Comparison of ENCODE assay signal across 26 mouse cellular contexts in genomic region chr17:48564931-48565330, GRCm38 (mm10).
DNase-seq lines count a peak whose midpoint lies in the region; ATAC-seq and TF ChIP-seq lines count a peak whose summit lies in the region.
"Had no signal": no experiment of that assay in that cellular context is flagged by ENCODE, and none has a peak within 500 bp of the region (broad histone marks: within the 10 kb centered on the region; RNA-seq: fewer than 3 reads in every experiment).

No protein-coding gene starts in this region.

- WGBS in kidney, embryonic 16.5 days: 85% methylated on average over 8 of the region's 8 CpGs

- 0 out of 2 replicates have a peak, but pooled peaks have one; percentile 42 for ATAC-seq in kidney, embryonic 16.5 days (ENCODE audit: low FRiP score, low TSS enrichment)
- ATAC-seq: inflammation-experienced regulatory T-cells, adult 6 months; midbrain, embryonic 16.5 days had no signal

- H3K9me3 ChIP-seq in kidney, embryonic 16.5 days (ENCODE audit: low read length): no peaks in the 10 kb centered on the region
- H3K9me3 ChIP-seq: heart, embryonic 13.5 days; hindbrain, embryonic 10.5 days; hindbrain, embryonic 15.5 days; limb, embryonic 12.5 days; liver, embryonic 15.5 days had no signal

- H3K4me1 ChIP-seq in kidney, embryonic 16.5 days (ENCODE audit: insufficient read depth, low read length): no peaks in the 10 kb centered on the region
- H3K4me1 ChIP-seq: heart, embryonic 13.5 days; hindbrain, embryonic 10.5 days; hindbrain, embryonic 15.5 days; limb, embryonic 12.5 days; liver, embryonic 15.5 days had no signal

- H3K9ac ChIP-seq in kidney, embryonic 16.5 days (replicated peaks; ENCODE audit: low read length): no peak overlapping the region
- H3K9ac ChIP-seq: heart, embryonic 13.5 days; hindbrain, embryonic 15.5 days; limb, embryonic 12.5 days; liver, embryonic 15.5 days; lung, embryonic 14.5 days had no signal

- no peak overlapping the region for H3K27ac ChIP-seq in kidney, embryonic 16.5 days (ENCODE audit: low read length)
- H3K27ac ChIP-seq in left cerebral cortex, adult 2 months: peak overlapping the region; percentile 40; the same call in 1 of the 2 replicates
- H3K27ac ChIP-seq: heart, embryonic 13.5 days; hindbrain, embryonic 10.5 days; hindbrain, embryonic 15.5 days; limb, embryonic 12.5 days; liver, embryonic 15.5 days had no signal

- no peak overlapping the region for H3K4me2 ChIP-seq in kidney, embryonic 16.5 days (replicated peaks; ENCODE audit: low read depth, low read length)
- H3K4me2 ChIP-seq: heart, embryonic 13.5 days; hindbrain, embryonic 15.5 days; limb, embryonic 12.5 days; liver, embryonic 15.5 days; lung, embryonic 14.5 days; midbrain, embryonic 11.5 days had no signal

- TF ChIP-seq CTCF in left cerebral cortex, adult 2 months (IDR thresholded peaks at IDR 0.05): no peak

- intact Hi-C loops in left cerebral cortex, adult 2 months (cut with DNase I): no loop called here
- intact Hi-C loops in left cerebral cortex, postnatal 4 days (cut with DNase I): no loop called here

- DNase-seq in kidney, postnatal 25 days: no peak
- DNase-seq in left cerebral cortex, adult 2 months (ENCODE audit: extremely low spot score in 1 of 2, low spot score in 2 of 2): peak in 1 of 2 experiments; percentile 39
- DNase-seq in left cerebral cortex, postnatal 4 days: no peak
- peak; percentile 78 for DNase-seq in brain, adult 2 months (ENCODE audit: low read depth, low spot score)
- DNase-seq in layer of hippocampus, adult 9-11 months: peak; percentile 40
- no peak for DNase-seq in lung, postnatal 10 days
- DNase-seq: adrenal gland, postnatal 36 days; B cell, adult 2 months; cerebellum, adult 2 months; cerebellum, postnatal 14 days; heart, postnatal 10 days; kidney, adult 11 months; kidney, postnatal 36 days; lung, embryonic 14.5 days; lung, postnatal 36 days; thymus, postnatal 4 days had no signal

- H3K36me3 ChIP-seq in kidney, embryonic 16.5 days (ENCODE audit: insufficient read depth, low read length): no peaks in the 10 kb centered on the region
- H3K36me3 ChIP-seq: heart, embryonic 13.5 days; hindbrain, embryonic 10.5 days; hindbrain, embryonic 15.5 days; limb, embryonic 12.5 days; liver, embryonic 15.5 days had no signal

- no peaks in the 10 kb centered on the region for H3K27me3 ChIP-seq in kidney, embryonic 16.5 days (ENCODE audit: insufficient read depth, low read length)
- H3K27me3 ChIP-seq: heart, embryonic 13.5 days; hindbrain, embryonic 15.5 days; limb, embryonic 12.5 days; liver, embryonic 15.5 days had no signal

- no peak overlapping the region for H3K4me3 ChIP-seq in kidney, embryonic 16.5 days (ENCODE audit: low read length)
- H3K4me3 ChIP-seq in left cerebral cortex, adult 2 months: no peak overlapping the region
- H3K4me3 ChIP-seq: erythroblast, embryonic 14.5 days; heart, embryonic 13.5 days; hindbrain, embryonic 10.5 days; hindbrain, embryonic 15.5 days; limb, embryonic 12.5 days; liver, embryonic 15.5 days had no signal

Comparison
In these comparisons a context has a peak if more than half of its experiments do, and no peak if none do; other contexts are left out.
1. DNase-seq: peak in brain, adult 2 months (single experiment) and layer of hippocampus, adult 9-11 months (single experiment); none in kidney, postnatal 25 days (0 of 2), left cerebral cortex, postnatal 4 days (single experiment) and lung, postnatal 10 days (single experiment).